Mouse (Mus musculus) stomach, embryonic 15.5 days (tissue): ENCODE measurements around the gene Gpr50. TPM values are rescaled to one million over a fixed set of nuclear protein-coding genes. Genes with fewer than 3 reads are reported as not detected.

Experiments used
- ATAC-seq: fragments of 200-750 bp; cut with Nextera tagmentation; 2 replicates; pipeline ENCODE4 v1.8.0; 2017; ENCODE audit warnings: low read depth, moderate number of reproducible peaks, moderate TSS enrichment; ENCODE audit not compliant: insufficient read depth, low FRiP score
- H3K27ac ChIP-seq: fragments of 300-500 bp; sonication (generic); 2 replicates; pipeline ENCODE4 v1.5.1; 2015; ENCODE audit warnings: mild to moderate bottlenecking, inconsistent platforms
- H3K27me3 ChIP-seq: fragments of 300-500 bp; sonication (generic); replicated peaks from 2 replicates; pipeline ENCODE4 v1.6.1; 2015; ENCODE audit warnings: inconsistent platforms
- H3K36me3 ChIP-seq: fragments of 300-500 bp; sonication (generic); 2 replicates; pipeline ENCODE4 v1.6.1; 2015; ENCODE audit warnings: inconsistent platforms
- H3K4me1 ChIP-seq: fragments of 300-500 bp; sonication (generic); 2 replicates; pipeline ENCODE4 v1.6.1; 2015; ENCODE audit warnings: inconsistent platforms
- H3K4me2 ChIP-seq: fragments of 300-500 bp; sonication (generic); 2 replicates; pipeline ENCODE4 v1.6.1; 2015; ENCODE audit warnings: mild to moderate bottlenecking, inconsistent platforms
- H3K4me3 ChIP-seq: fragments of 300-500 bp; sonication (generic); replicated peaks from 2 replicates; pipeline ENCODE4 v1.5.1; 2015; ENCODE audit warnings: inconsistent platforms
- H3K9ac ChIP-seq: fragments of 300-500 bp; sonication (generic); 2 replicates; pipeline ENCODE4 v1.6.1; 2015; ENCODE audit warnings: inconsistent platforms
- H3K9me3 ChIP-seq: fragments of 300-500 bp; sonication (generic); 2 replicates; pipeline ENCODE4 v1.6.1; 2016; ENCODE audit warnings: inconsistent platforms
- WGBS: fragments of 180-500 bp; shearing (Covaris S2); methylation state at CpG from one replicate; pipeline ENCODE4 v1.1.7; 2015; 5-methylcytosine and 5-hydroxymethylcytosine counted together
- polyA plus RNA-seq: library from polyadenylated mRNA; unstranded; fragments of >200 nt; fragmentation: Nextera tagmentation; extraction: Ambion mirVana; gene quantifications from 2 replicates; pipeline ENCODE4 v1.2.1, GENCODE M21; 2015

Gpr50 gene
- polyA plus RNA-seq, 1 experiment from 2014 or later: 1.4 TPM

DNA sequence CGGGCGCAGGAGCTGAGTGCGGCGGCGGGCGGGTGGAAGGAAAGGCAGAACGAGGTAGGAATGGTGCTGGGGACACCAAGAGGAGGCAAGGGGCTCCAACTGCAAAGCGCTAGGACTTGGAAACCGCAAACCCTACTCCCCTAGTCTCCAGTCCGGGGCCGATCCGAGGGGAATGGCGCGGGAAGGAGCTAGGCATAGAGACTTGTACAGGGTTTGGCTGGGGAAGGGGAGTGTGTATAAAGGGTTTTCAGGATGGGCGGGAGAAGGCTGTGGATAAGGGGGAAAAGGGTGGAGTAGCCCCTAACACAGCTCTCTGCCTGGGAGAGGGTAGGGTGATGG is 1.2 kb downstream of the Gpr50 start:
- Histone ChIP-seq H3K4me1 (no peaks in the 10 kb centered on the region), H3K27ac (no peak overlapping the region), H3K9me3 (no peaks in the 10 kb centered on the region), H3K9ac (no peak overlapping the region), H3K4me2 (peak overlapping the region; percentile 71), H3K27me3 (peaks cover 50% of the 10 kb centered on the region), H3K36me3 (no peaks in the 10 kb centered on the region), H3K4me3 (peak overlapping the region; percentile 45)
- no peak for ATAC-seq
- WGBS: 13% methylated on average over 15 of the region's 15 CpGs

DNA sequence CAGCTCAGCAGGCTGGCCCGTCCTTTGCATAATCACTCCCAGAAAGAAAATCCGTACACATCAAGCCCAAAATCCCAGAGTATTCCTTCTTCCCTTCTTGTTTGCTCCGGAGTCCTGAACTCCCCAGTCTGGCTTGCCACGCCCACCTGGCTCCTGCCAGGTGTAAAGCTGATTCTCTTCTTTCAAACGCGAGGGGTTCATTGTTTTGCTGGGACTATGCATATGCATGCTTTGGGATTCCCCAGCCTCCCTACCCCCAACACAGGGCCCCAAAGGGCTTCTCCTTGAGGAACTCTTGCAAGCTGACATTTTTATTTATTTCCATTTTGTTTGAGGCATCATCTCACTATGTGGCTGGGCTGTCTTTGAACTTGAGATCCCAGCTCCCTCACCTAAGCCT is 6.8 kb downstream of the Gpr50 start:
- Histone ChIP-seq H3K9me3 (no peaks in the 10 kb centered on the region), H3K27me3 (peaks cover 15% of the 10 kb centered on the region; the same call in 1 of the 2 replicates), H3K36me3 (no peaks in the 10 kb centered on the region), H3K4me1 (no peaks in the 10 kb centered on the region), H3K27ac (no peak overlapping the region), H3K9ac (no peak overlapping the region), H3K4me2 (no peak overlapping the region), H3K4me3 (no peak overlapping the region)
- ATAC-seq: no peak
- WGBS: 19% methylated on average over 6 of the region's 6 CpGs

DNA sequence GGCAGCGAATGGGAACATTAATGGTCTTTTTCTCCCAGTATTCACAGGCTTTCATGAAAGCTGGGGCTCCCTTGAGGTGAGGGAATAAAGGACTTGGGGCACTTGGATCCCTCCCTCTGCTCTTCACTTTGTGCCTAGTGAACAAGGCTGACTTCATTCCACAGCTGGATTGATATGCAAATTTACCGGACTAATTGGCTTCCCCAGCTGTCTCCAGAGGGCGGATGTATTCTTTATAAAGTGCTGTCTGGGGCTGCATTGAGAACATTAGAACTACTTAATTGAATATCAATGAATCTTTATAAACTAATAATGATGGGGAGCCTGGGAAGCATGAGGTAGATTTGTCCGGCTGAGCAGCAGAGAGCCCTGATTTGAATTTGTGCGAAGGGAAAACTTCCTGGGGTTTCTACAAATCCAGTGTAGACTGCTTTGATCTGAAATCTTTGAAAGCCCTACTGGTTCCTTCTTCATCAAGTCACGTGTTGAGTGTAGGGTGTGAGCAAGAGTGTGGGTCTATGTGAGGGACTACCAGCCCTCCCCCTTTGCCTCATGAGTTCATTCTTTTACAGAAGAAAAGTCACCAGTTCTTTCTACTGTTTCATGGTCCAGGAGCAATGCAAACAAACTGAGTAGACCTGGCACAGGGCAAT is 37.5 kb downstream of the Gpr50 start:
- ATAC-seq: no peak
- H3K36me3 ChIP-seq: no peaks in the 10 kb centered on the region
- WGBS: 37% methylated on average over 6 of the region's 6 CpGs

More for the DNA sequence above, 37.5 kb downstream of the Gpr50 start:
- Histone ChIP-seq H3K27ac (no peak overlapping the region), H3K4me3 (no peak overlapping the region), H3K9me3 (no peaks in the 10 kb centered on the region), H3K27me3 (no peaks in the 10 kb centered on the region), H3K9ac (no peak overlapping the region), H3K4me1 (no peaks in the 10 kb centered on the region), H3K4me2 (no peak overlapping the region)

Other genes with a start within 250 kb of the Gpr50 start
- gene Cd99l2, start 170.8 kb upstream of the Gpr50 start, polyA plus RNA-seq: 31.0 and 31.5 TPM in 2 replicates
- gene Hmgb3, start 107.7 kb upstream of the Gpr50 start, polyA plus RNA-seq: 196 and 209 TPM in 2 replicates
- 43.4 and 45.3 TPM in 2 replicates for gene Vma21, start 152.3 kb downstream of the Gpr50 start, polyA plus RNA-seq